Mouse (Mus musculus) spleen, adult 2 months (tissue): ENCODE measurements around the gene Eef1a1. TPM values are rescaled to one million over a fixed set of nuclear protein-coding genes. Genes with fewer than 3 reads are reported as not detected.

Experiments
- DNase-seq, 2 experiments: peaks; one replicate each; pipeline versions ENCODE4 v3.0.0 to v3.0.0-alpha.2; 2012 to 2021; ENCODE audit warnings: low spot score in 2 of 2, low read depth in 1 of 2
- H3K27ac ChIP-seq: fragments of 200-500 bp; 2 replicates; pipeline ENCODE4 v1.5.1; 2012; ENCODE audit warnings: low read length, inconsistent platforms; ENCODE audit not compliant: insufficient read depth
- H3K27me3 ChIP-seq: fragments of 200-500 bp; 2 replicates; pipeline ENCODE4 v1.6.1; 2012; ENCODE audit warnings: mild to moderate bottlenecking, moderate library complexity, low read length, inconsistent platforms; ENCODE audit not compliant: control insufficient read depth, insufficient read depth
- H3K36me3 ChIP-seq: fragments of 200-500 bp; 2 replicates; pipeline ENCODE4 v1.6.1; 2012; ENCODE audit warnings: mild to moderate bottlenecking, low read length, inconsistent platforms; ENCODE audit not compliant: control insufficient read depth, insufficient read depth
- H3K4me1 ChIP-seq: fragments of 200-500 bp; 2 replicates; pipeline ENCODE4 v1.6.1; 2011; ENCODE audit warnings: inconsistent platforms; ENCODE audit not compliant: control insufficient read depth, insufficient read depth, insufficient read length
- H3K4me3 ChIP-seq: fragments of 200-500 bp; 2 replicates; pipeline ENCODE4 v1.5.1; 2011; ENCODE audit warnings: mild to moderate bottlenecking, inconsistent platforms; ENCODE audit not compliant: insufficient read depth, insufficient read length; ENCODE audit errors: extremely low read depth
- CTCF ChIP-seq: fragments of 200-500 bp; IDR thresholded peaks from 2 replicates; pipeline ENCODE4 v1.5.1; 2011; ENCODE audit warnings: mild to moderate bottlenecking, inconsistent platforms; ENCODE audit not compliant: insufficient read depth, insufficient read length, insufficient replicate concordance; ENCODE audit errors: extremely low read depth
- POLR2A ChIP-seq: fragments of 200-500 bp; IDR thresholded peaks from 2 replicates; pipeline ENCODE4 v1.6.1; 2011; ENCODE audit warnings: low read depth, low read length, inconsistent platforms
- WGBS: fragments of 180-500 bp; shearing (Covaris S2); methylation state at CpG from one replicate; pipeline ENCODE4 v1.1.7; 2018; 5-methylcytosine and 5-hydroxymethylcytosine counted together
- polyA plus RNA-seq: library from polyadenylated mRNA; depleted of rRNA; stranded (reverse); fragments of >200 nt; gene quantifications from 2 replicates; pipeline ENCODE4 v1.2.3, GENCODE M21; 2012

The Eef1a1 gene
- polyA plus RNA-seq, 1 experiment = 2,890 TPM

GRCm38 (mm10) chr9:78508106-78508786 lies 19.3 kb upstream of the Eef1a1 start:
- Histone ChIP-seq H3K27me3 (no peaks in the 10 kb centered on the region), H3K27ac (no peak overlapping the region), H3K36me3 (no peaks in the 10 kb centered on the region), H3K4me1 (no peaks in the 10 kb centered on the region), H3K4me3 (no peak overlapping the region)
- WGBS = 91% methylated on average over 16 of the region's 16 CpGs
- no peak for DNase-seq
- no peak for TF ChIP-seq POLR2A
- TF ChIP-seq CTCF = no peak

GRCm38 (mm10) chr9:78506722-78507077 lies 17.7 kb upstream of the Eef1a1 start:
- Histone ChIP-seq H3K27ac (no peak overlapping the region), H3K4me3 (no peak overlapping the region), H3K4me1 (no peaks in the 10 kb centered on the region), H3K27me3 (no peaks in the 10 kb centered on the region), H3K36me3 (no peaks in the 10 kb centered on the region)
- no peak for TF ChIP-seq CTCF
- no peak for TF ChIP-seq POLR2A
- WGBS = 86% methylated on average over 7 of the region's 7 CpGs
- DNase-seq = no peak

- Histone ChIP-seq H3K27ac (no peak overlapping the region), H3K4me3 (no peak overlapping the region), H3K27me3 (no peaks in the 10 kb centered on the region), H3K36me3 (no peaks in the 10 kb centered on the region), H3K4me1 (no peaks in the 10 kb centered on the region)
- DNase-seq = no peak
- TF ChIP-seq CTCF (no peak), POLR2A (no peak)
- WGBS = 78% methylated on average over 11 of the region's 11 CpGs
Observed at GRCm38 (mm10) chr9:78506002-78506721, 17.2 kb upstream of the Eef1a1 start.

- H3K4me3 ChIP-seq = no peak overlapping the region
- no peaks in the 10 kb centered on the region for H3K4me1 ChIP-seq
- no peak overlapping the region for H3K27ac ChIP-seq
- H3K27me3 ChIP-seq = no peaks in the 10 kb centered on the region
- no peaks in the 10 kb centered on the region for H3K36me3 ChIP-seq
- TF ChIP-seq CTCF (no peak), POLR2A (no peak)
- DNase-seq = no peak
- 91% methylated on average over 6 of the region's 6 CpGs for WGBS
Observed at GRCm38 (mm10) chr9:78505223-78505622, 16.3 kb upstream of the Eef1a1 start.

GRCm38 (mm10) chr9:78504679-78505078 lies 15.7 kb upstream of the Eef1a1 start:
- Histone ChIP-seq H3K27ac (no peak overlapping the region), H3K4me3 (no peak overlapping the region), H3K27me3 (no peaks in the 10 kb centered on the region), H3K36me3 (no peaks in the 10 kb centered on the region), H3K4me1 (no peaks in the 10 kb centered on the region)
- TF ChIP-seq CTCF = no peak
- no peak for TF ChIP-seq POLR2A
- DNase-seq = no peak
- 90% methylated on average over 3 of the region's 3 CpGs for WGBS

- Histone ChIP-seq H3K4me3 (no peak overlapping the region), H3K36me3 (no peaks in the 10 kb centered on the region), H3K27me3 (no peaks in the 10 kb centered on the region), H3K27ac (no peak overlapping the region), H3K4me1 (no peaks in the 10 kb centered on the region)
- no peak for DNase-seq
- no peak for TF ChIP-seq CTCF
- WGBS = 87% methylated on average over 4 of the region's 4 CpGs
Observed at GRCm38 (mm10) chr9:78504133-78504532, 15.2 kb upstream of the Eef1a1 start.
